Mouse (Mus musculus): ENCODE results near the gene Hdac9. TPM values are rescaled to one million over a fixed set of nuclear protein-coding genes. Genes with fewer than 3 reads are reported as not detected.

Gene Hdac9
- total and polyA plus RNA-seq, 3 experiments: 0.03 to 0.19 TPM; not detected in 1

DNA sequence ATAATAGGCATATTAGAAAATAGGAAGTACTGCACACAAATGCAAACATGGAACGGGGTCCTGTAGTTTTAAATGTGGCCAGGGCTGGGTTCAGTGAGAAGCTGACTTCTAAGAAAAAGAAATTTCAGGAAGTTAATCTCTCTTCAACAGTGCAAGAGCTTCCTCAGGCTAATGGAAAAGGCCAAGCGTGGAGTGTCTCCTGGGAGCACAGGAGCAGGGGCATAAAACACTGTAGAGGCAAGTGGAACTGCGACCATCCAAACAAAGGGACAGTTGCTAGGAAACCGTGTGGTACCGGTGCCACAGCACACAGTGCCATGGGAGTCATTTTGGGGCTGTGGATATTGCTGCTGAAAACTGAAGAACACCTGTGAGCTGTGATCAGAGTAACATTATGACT is 191.7 kb downstream of the Hdac9 start:
- TF ChIP-seq POLR2AphosphoS5 (IDR thresholded peaks at IDR 0.05; ENCODE audit: borderline replicate concordance, low read depth, low read length) (no peak), RAD21 (IDR thresholded peaks at IDR 0.05; ENCODE audit: low read depth, low read length) (no peak)

GRCm38 (mm10) chr12:34724274-34724673 is 192.6 kb downstream of the Hdac9 start:
- H3K27me3 ChIP-seq (ENCODE audit: control insufficient read depth in 1 of 2, insufficient read depth in 2 of 2, low read length in 2 of 2): no peaks in the 10 kb centered on the region
- no peaks in the 10 kb centered on the region for H3K79me2 ChIP-seq (ENCODE audit: control insufficient read depth, insufficient read depth, low read length, poor library complexity)
- DNase-seq (ENCODE audit: low read depth, low spot score): no peak
- no peaks in the 10 kb centered on the region for H3K4me1 ChIP-seq (ENCODE audit: control insufficient read depth in 1 of 2, insufficient read depth in 2 of 2, low read length in 2 of 2)
- no peak overlapping the region for H3K27ac ChIP-seq (ENCODE audit: control insufficient read depth, low read depth, low read length)
- H3K4me3 ChIP-seq (ENCODE audit: control insufficient read depth in 1 of 2, insufficient read depth in 1 of 2, low read depth in 2 of 2, low read length in 2 of 2): no peak overlapping the region
- no peaks in the 10 kb centered on the region for H3K9me3 ChIP-seq (replicated peaks; ENCODE audit: insufficient read depth, low read length)
- TF ChIP-seq MAFK (IDR thresholded peaks at IDR 0.05; ENCODE audit: borderline replicate concordance, low read depth, low read length) (no peak), E2F4 (IDR thresholded peaks at IDR 0.05; ENCODE audit: borderline replicate concordance, low read depth, low read length) (no peak), ELF1 (IDR thresholded peaks at IDR 0.05; ENCODE audit: low read depth, low read length) (no peak), HCFC1 (IDR thresholded peaks at IDR 0.05; ENCODE audit: low read depth, low read length) (no peak), CTCF (IDR thresholded peaks at IDR 0.05 in 2 of 3, conservative IDR thresholded peaks at IDR 0.05 in 1 of 3; ENCODE audit: control insufficient read depth in 1 of 3, insufficient read depth in 1 of 3, low read depth in 2 of 3, low read length in 3 of 3, poor library complexity in 1 of 3, severe bottlenecking in 1 of 3) (no peak), MYB (IDR thresholded peaks at IDR 0.05; ENCODE audit: low read depth, low read length) (no peak)
- H3K36me3 ChIP-seq (ENCODE audit: control insufficient read depth in 1 of 2, insufficient read depth in 2 of 2, low read length in 2 of 2): no peaks in the 10 kb centered on the region
- no peak overlapping the region for H3K9ac ChIP-seq (ENCODE audit: control insufficient read depth, low read depth, low read length, poor library complexity, severe bottlenecking)

More for the DNA sequence above, 191.7 kb downstream of the Hdac9 start:
- Histone ChIP-seq H3K36me3 (ENCODE audit: control insufficient read depth in 1 of 2, insufficient read depth in 2 of 2, low read length in 2 of 2) (no peaks in the 10 kb centered on the region), H3K9me3 (replicated peaks; ENCODE audit: insufficient read depth, low read length) (no peaks in the 10 kb centered on the region), H3K27ac (ENCODE audit: control insufficient read depth, low read depth, low read length) (no peak overlapping the region), H3K4me1 (ENCODE audit: control insufficient read depth in 1 of 2, insufficient read depth in 2 of 2, low read length in 2 of 2) (no peaks in the 10 kb centered on the region), H3K4me3 (ENCODE audit: control insufficient read depth in 1 of 2, insufficient read depth in 1 of 2, low read depth in 2 of 2, low read length in 2 of 2) (no peak overlapping the region), H3K9ac (ENCODE audit: control insufficient read depth, low read depth, low read length, poor library complexity, severe bottlenecking) (no peak overlapping the region), H3K79me2 (ENCODE audit: control insufficient read depth, insufficient read depth, low read length, poor library complexity) (no peaks in the 10 kb centered on the region), H3K27me3 (ENCODE audit: control insufficient read depth in 1 of 2, insufficient read depth in 2 of 2, low read length in 2 of 2) (no peaks in the 10 kb centered on the region)
- no peak for DNase-seq (ENCODE audit: low read depth, low spot score)

DNA sequence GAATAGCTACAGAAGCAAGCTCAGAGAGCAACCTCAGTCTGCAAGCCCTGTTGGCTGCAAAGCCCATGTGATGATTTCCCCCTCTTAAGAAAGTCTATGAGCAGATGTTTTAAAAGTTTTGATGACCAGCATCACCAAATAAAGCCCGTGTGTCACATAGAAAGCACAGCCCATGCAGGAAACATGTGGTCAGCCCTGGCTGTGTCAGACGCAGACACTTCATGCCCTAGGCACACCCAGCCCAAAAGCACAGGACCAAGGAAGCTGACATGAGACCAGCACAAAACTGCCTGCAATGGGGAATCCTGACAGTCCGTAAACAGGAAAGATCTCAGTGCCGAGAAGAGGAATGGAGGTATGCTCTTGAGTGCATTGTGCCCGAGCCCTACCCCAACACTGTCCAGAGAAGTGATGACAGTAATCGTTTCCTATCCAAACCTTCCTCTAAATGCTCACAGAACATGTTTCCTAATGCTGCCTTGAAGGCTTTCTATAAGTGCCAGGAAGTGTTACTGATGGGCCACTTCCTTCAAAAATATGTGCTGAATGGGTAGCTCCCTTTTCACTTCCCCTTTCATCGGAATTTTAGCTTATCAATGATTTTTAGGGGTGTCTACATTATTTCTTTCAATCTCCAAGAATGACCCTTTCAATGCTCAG is 193.9 kb downstream of the Hdac9 start:
- Histone ChIP-seq H3K79me2 (ENCODE audit: control insufficient read depth, insufficient read depth, low read length, poor library complexity) (no peaks in the 10 kb centered on the region), H3K27ac (ENCODE audit: control insufficient read depth, low read depth, low read length) (no peak overlapping the region), H3K4me1 (ENCODE audit: control insufficient read depth in 1 of 2, insufficient read depth in 2 of 2, low read length in 2 of 2) (no peaks in the 10 kb centered on the region), H3K4me3 (ENCODE audit: control insufficient read depth in 1 of 2, insufficient read depth in 1 of 2, low read depth in 2 of 2, low read length in 2 of 2) (no peak overlapping the region), H3K9ac (ENCODE audit: control insufficient read depth, low read depth, low read length, poor library complexity, severe bottlenecking) (no peak overlapping the region), H3K9me3 (replicated peaks; ENCODE audit: insufficient read depth, low read length) (no peaks in the 10 kb centered on the region), H3K36me3 (ENCODE audit: control insufficient read depth in 1 of 2, insufficient read depth in 2 of 2, low read length in 2 of 2) (no peaks in the 10 kb centered on the region), H3K27me3 (ENCODE audit: control insufficient read depth in 1 of 2, insufficient read depth in 2 of 2, low read length in 2 of 2) (no peaks in the 10 kb centered on the region)
- no peak for DNase-seq (ENCODE audit: low read depth, low spot score)
- TF ChIP-seq MYB (IDR thresholded peaks at IDR 0.05; ENCODE audit: low read depth, low read length) (no peak), SIN3A (IDR thresholded peaks at IDR 0.05; ENCODE audit: low read length) (no peak), CTCF (IDR thresholded peaks at IDR 0.05 in 2 of 3, conservative IDR thresholded peaks at IDR 0.05 in 1 of 3; ENCODE audit: control insufficient read depth in 1 of 3, insufficient read depth in 1 of 3, low read depth in 2 of 3, low read length in 3 of 3, poor library complexity in 1 of 3, severe bottlenecking in 1 of 3) (no peak), ZC3H11A (IDR thresholded peaks at IDR 0.05; ENCODE audit: low read depth, low read length) (no peak), E2F4 (IDR thresholded peaks at IDR 0.05; ENCODE audit: borderline replicate concordance, low read depth, low read length) (no peak), MXI1 (IDR thresholded peaks at IDR 0.05; ENCODE audit: low read depth, low read length) (no peak), NRF1 (IDR thresholded peaks at IDR 0.05; ENCODE audit: insufficient read depth, low read depth, low read length, poor library complexity, severe bottlenecking) (no peak), RAD21 (IDR thresholded peaks at IDR 0.05; ENCODE audit: low read depth, low read length) (no peak), BHLHE40 (IDR thresholded peaks at IDR 0.05; ENCODE audit: borderline replicate concordance, low read depth, low read length) (no peak), JUND (IDR thresholded peaks at IDR 0.05; ENCODE audit: low read depth, low read length) (no peak), MAX (IDR thresholded peaks at IDR 0.05; ENCODE audit: low read length) (no peak), CHD2 (IDR thresholded peaks at IDR 0.05; ENCODE audit: low read length) (no peak), RCOR1 (IDR thresholded peaks at IDR 0.05; ENCODE audit: low read depth, low read length) (no peak), EP300 (IDR thresholded peaks at IDR 0.05; ENCODE audit: low read depth in 1 of 2, low read length in 2 of 2) (no peak), HCFC1 (IDR thresholded peaks at IDR 0.05; ENCODE audit: low read depth, low read length) (no peak), KAT2A (conservative IDR thresholded peaks at IDR 0.05; ENCODE audit: low read depth, low read length) (no peak), GATA1 (IDR thresholded peaks at IDR 0.05; ENCODE audit: low read depth, low read length) (no peak), NELFE (IDR thresholded peaks at IDR 0.05; ENCODE audit: low read depth, low read length) (no peak)
